Mouse (Mus musculus) liver, embryonic 12.5 days (tissue): ENCODE measurements around the gene Poldip2. TPM values are rescaled to one million over a fixed set of nuclear protein-coding genes. Genes with fewer than 3 reads are reported as not detected.

Experiments used
- ATAC-seq: fragments of 200-750 bp; cut with Nextera tagmentation; 2 replicates; pipeline ENCODE4 v1.8.0; 2017; ENCODE audit warnings: moderate number of reproducible peaks, mild to moderate bottlenecking, moderate library complexity
- H3K27ac ChIP-seq: fragments of 300-500 bp; sonication (generic); 2 replicates; pipeline ENCODE4 v1.5.1; 2016; ENCODE audit warnings: mild to moderate bottlenecking
- H3K27me3 ChIP-seq: fragments of 300-500 bp; sonication (generic); replicated peaks from 2 replicates; pipeline ENCODE4 v1.6.1; 2016; ENCODE audit warnings: mild to moderate bottlenecking, moderate library complexity
- H3K36me3 ChIP-seq: fragments of 300-500 bp; sonication (generic); 2 replicates; pipeline ENCODE4 v1.6.1; 2016; ENCODE audit warnings: mild to moderate bottlenecking, moderate library complexity
- H3K4me1 ChIP-seq: fragments of 300-500 bp; sonication (generic); 2 replicates; pipeline ENCODE4 v1.6.1; 2016
- H3K4me2 ChIP-seq: fragments of 300-500 bp; sonication (generic); 2 replicates; pipeline ENCODE4 v1.6.1; 2016; ENCODE audit warnings: mild to moderate bottlenecking, moderate library complexity
- H3K4me3 ChIP-seq: fragments of 300-500 bp; sonication (generic); 2 replicates; pipeline ENCODE4 v1.5.1; 2016; ENCODE audit warnings: mild to moderate bottlenecking, moderate library complexity
- H3K9ac ChIP-seq: fragments of 300-500 bp; sonication (generic); 2 replicates; pipeline ENCODE4 v1.6.1; 2016; ENCODE audit warnings: mild to moderate bottlenecking, moderate library complexity
- H3K9me3 ChIP-seq: fragments of 300-500 bp; sonication (generic); replicated peaks from 2 replicates; pipeline ENCODE4 v1.6.1; 2016; ENCODE audit warnings: mild to moderate bottlenecking, moderate library complexity
- WGBS: fragments of 180-500 bp; shearing (Covaris S2); methylation state at CpG from one replicate; pipeline ENCODE4 v1.1.7; 2016; ENCODE audit not compliant: insufficient replicate concordance; 5-methylcytosine and 5-hydroxymethylcytosine counted together
- polyA plus RNA-seq: library from polyadenylated mRNA; unstranded; fragments of >200 nt; fragmentation: Nextera tagmentation; extraction: Ambion mirVana; gene quantifications from 2 replicates; pipeline ENCODE4 v1.2.1, GENCODE M21; 2016

Gene Poldip2
- polyA plus RNA-seq, 1 experiment from 2014 or later: 96.7 TPM

DNA sequence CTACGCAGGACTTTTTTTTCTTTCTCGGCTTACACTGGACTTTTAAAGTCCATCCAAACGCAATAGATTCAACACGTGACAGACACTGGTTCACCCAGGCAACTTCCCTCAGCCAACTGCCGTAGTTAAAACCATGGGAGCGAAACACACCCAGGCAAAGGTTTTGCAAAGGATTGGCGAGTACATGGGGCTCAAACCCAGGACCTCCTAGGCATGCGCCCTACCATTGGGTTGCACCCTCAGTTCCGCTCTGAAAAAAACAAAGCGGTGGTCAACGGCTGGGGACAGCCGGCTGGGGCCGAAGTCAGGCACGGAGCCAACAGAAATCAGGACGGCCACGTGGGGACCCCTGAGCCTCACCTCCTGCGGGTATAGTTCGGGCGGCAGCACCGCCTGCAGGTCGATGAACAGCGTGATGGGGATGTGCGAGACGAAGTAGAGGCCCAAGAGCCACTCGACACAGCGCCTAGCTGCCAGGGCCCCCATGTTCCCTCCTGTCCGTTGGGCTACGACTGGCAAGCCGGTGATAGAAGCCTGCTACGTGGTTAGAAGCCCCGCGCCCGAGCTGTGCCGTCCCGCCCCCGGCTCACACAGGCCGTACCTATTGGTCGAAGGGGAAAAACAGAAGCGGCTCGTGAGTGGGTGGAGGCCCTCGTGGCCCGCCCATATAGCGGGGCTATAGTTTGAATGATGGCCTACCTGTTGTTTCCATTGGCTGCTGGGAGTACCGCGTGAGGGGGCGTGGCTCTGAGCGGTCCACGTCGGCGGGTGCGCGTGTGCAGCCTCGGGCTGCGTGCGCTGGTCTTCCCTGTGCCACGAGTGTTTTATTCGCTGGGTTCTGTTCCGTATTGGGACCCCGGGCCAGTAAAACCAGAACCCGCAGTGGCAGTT, 38.4 kb downstream of the Poldip2 start, which contains the start of gene Tmem97:
Gene Tmem97, minus strand, starts transcription at position 610 of the 891 bp plus-strand sequence.
- H3K4me1 ChIP-seq: peaks cover 53% of the 10 kb centered on the region
- ATAC-seq: peak; percentile 100
- peak within 1 kb of the TSS; percentile 84 for H3K9ac ChIP-seq
- H3K4me3 ChIP-seq: peak within 1 kb of the TSS; percentile 83
- H3K27me3 ChIP-seq: no peaks in the 10 kb centered on the region
- H3K36me3 ChIP-seq: peaks cover 14% of the 10 kb centered on the region
- H3K4me2 ChIP-seq: peak within 1 kb of the TSS; percentile 91
- H3K9me3 ChIP-seq: 0 out of 2 replicates have a peak, but pooled peaks cover 4% of the 10 kb centered on the region
- peak within 1 kb of the TSS; percentile 84 for H3K27ac ChIP-seq
- under 1% methylated on average over 60 of the region's 60 CpGs for WGBS

DNA sequence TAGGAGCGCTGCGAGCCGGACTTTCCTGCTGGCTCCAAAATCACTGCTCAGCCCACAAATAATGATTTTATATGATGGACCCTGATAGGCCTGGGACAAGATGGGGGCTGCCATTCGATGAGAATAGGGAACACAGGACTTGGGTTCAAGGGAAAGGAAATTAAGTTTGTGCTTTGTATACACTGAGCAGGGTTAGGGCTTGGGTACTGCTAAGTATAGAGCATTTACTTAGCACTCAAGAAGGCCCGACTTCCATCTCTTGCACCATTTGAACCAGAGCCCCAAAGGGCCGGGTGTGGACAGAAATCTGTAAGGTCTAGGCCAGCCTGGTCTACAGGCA, 39.0 kb downstream of the Poldip2 start:
- H3K9me3 ChIP-seq: 0 out of 2 replicates have a peak, but pooled peaks cover 4% of the 10 kb centered on the region
- peak overlapping the region; percentile 67 for H3K27ac ChIP-seq
- ATAC-seq: peak; percentile 7; the same call in 1 of the 2 replicates
- H3K36me3 ChIP-seq: peaks cover 8% of the 10 kb centered on the region; the same call in 1 of the 2 replicates
- peak overlapping the region; percentile 83 for H3K4me3 ChIP-seq
- no peaks in the 10 kb centered on the region for H3K27me3 ChIP-seq
- 25% methylated on average over 6 of the region's 6 CpGs for WGBS
- peak overlapping the region; percentile 91 for H3K4me2 ChIP-seq
- H3K9ac ChIP-seq: peak overlapping the region; percentile 65
- H3K4me1 ChIP-seq: peaks cover 53% of the 10 kb centered on the region

DNA sequence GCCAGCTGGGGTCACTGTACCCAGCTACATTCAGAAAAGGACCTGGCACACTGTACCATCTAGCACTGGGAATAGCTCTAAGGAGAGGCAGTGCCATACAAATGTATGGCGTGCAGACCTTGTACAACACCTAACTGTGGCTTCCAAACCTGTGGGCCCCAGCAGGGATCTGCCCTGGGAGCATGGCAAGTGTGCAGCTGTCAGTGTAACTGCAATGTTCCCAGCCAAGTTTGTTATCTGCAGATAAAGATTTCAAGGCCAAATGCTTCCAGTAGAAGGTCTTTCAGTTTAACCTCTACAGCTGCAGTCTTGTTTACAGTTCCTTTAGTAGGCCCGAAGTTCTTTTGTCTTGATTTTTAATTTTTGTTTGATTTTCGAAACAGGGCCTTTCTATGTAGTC, 43.6 kb downstream of the Poldip2 start:
- WGBS: 57% methylated on average over 3 of the region's 3 CpGs
- no peaks in the 10 kb centered on the region for H3K36me3 ChIP-seq
- no peak overlapping the region for H3K4me3 ChIP-seq
- peaks cover 23% of the 10 kb centered on the region for H3K4me1 ChIP-seq
- peak overlapping the region; percentile 48; the same call in 1 of the 2 replicates for H3K27ac ChIP-seq
- 0 out of 2 replicates have a peak, but pooled peaks cover 4% of the 10 kb centered on the region for H3K9me3 ChIP-seq
- no peaks in the 10 kb centered on the region for H3K27me3 ChIP-seq
- no peak overlapping the region for H3K4me2 ChIP-seq
- H3K9ac ChIP-seq: no peak overlapping the region
- ATAC-seq: no peak

DNA sequence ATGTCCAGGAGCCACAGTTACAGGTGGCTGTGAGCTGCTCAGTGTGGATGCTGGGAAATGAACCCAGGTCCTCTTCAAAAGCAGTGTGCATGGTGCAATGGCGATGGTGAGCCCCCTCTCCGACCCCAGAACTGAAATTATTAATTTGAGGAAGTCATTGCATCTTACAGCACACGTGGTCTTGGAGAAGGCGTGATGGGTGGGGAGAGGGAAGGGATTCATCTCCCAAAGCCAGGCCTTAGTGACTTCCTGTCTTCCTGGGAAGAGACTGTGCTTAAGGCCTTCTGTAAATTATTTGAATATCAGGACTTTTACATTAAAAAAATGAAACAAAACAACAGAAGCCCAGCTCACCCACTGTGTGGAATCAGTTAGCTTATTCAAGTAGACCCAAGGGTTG, 44.1 kb downstream of the Poldip2 start:
- H3K27ac ChIP-seq: no peak overlapping the region
- no peak overlapping the region for H3K9ac ChIP-seq
- H3K4me3 ChIP-seq: no peak overlapping the region
- 51% methylated on average over 4 of the region's 4 CpGs for WGBS
- no peak overlapping the region for H3K4me2 ChIP-seq
- H3K9me3 ChIP-seq: 0 out of 2 replicates have a peak, but pooled peaks cover 4% of the 10 kb centered on the region
- ATAC-seq: no peak
- H3K36me3 ChIP-seq: no peaks in the 10 kb centered on the region
- H3K4me1 ChIP-seq: peaks cover 20% of the 10 kb centered on the region
- H3K27me3 ChIP-seq: no peaks in the 10 kb centered on the region

DNA sequence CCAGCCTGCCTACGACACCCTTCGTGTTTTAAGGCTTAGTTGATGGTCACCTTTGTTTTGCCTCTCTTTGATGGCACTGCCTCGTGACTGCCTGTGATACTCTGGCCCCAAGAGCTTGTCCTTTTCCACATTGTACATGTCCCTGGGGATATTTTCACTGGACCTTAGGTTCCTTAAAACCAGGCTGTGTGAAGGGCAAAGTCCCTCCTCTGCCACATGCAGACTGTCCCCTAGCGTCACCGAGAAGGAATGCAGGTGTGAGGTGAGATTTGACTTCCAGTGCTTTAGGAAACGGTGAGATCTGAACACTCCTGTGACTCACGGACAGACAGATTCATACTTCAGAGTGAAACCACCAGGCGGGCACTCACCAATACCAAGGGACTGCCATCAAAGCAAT, 45.2 kb downstream of the Poldip2 start:
- Histone ChIP-seq H3K9ac (no peak overlapping the region), H3K27ac (no peak overlapping the region), H3K4me3 (no peak overlapping the region), H3K4me2 (no peak overlapping the region), H3K36me3 (no peaks in the 10 kb centered on the region), H3K9me3 (0 out of 2 replicates have a peak, but pooled peaks cover 4% of the 10 kb centered on the region), H3K27me3 (no peaks in the 10 kb centered on the region), H3K4me1 (peaks cover 15% of the 10 kb centered on the region)
- ATAC-seq: no peak
- WGBS: 56% methylated on average over 8 of the region's 8 CpGs

DNA sequence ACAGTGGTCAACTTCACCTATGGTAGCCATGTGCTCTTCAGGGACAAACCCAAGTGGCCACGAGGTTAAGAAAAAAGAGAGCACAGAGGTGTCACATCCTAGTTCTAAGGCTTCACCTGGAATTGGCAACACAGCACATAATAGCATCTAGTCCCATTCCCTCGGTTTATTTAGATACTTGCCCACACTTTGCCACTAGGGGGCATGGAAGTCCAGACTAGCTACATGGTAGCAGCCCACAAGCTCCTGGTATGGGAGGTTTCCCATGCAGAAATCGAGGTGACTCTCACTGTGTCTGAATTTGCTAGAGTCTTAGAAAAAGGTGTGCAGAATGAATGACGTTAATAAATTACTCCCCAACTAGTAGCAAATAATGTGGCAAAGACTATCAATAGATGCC, 48.5 kb downstream of the Poldip2 start:
- Histone ChIP-seq H3K36me3 (peaks cover 2% of the 10 kb centered on the region), H3K27me3 (no peaks in the 10 kb centered on the region), H3K4me2 (no peak overlapping the region), H3K4me3 (no peak overlapping the region), H3K9me3 (no peaks in the 10 kb centered on the region), H3K4me1 (peaks cover 10% of the 10 kb centered on the region), H3K9ac (no peak overlapping the region), H3K27ac (no peak overlapping the region)
- peak; percentile 27; the same call in 1 of the 2 replicates for ATAC-seq
- 9% methylated on average over 4 of the region's 4 CpGs for WGBS

DNA sequence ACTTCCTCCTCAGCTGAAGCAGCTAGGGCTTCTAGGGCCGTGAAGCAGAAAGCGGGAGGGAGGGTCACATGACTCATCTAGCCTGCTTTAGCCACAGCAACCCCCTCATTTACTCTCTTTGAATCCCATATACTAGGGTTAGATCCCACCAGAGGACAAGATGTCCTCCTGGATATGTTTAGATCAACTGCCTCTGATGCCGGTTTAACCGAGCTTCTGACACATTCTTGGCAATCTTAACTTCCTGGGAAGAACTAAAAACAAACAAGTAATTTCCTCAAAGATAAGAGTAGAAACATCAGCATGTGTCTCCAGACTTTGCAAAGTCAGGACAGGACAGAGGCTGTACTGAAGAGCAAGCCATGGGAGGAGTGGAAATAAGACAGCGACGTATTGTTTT, 54.8 kb downstream of the Poldip2 start:
- Histone ChIP-seq H3K4me1 (peaks cover 20% of the 10 kb centered on the region; the same call in 1 of the 2 replicates), H3K27me3 (no peaks in the 10 kb centered on the region), H3K4me2 (no peak overlapping the region), H3K9me3 (no peaks in the 10 kb centered on the region), H3K27ac (no peak overlapping the region; the same call in 1 of the 2 replicates), H3K4me3 (no peak overlapping the region), H3K36me3 (peaks cover 20% of the 10 kb centered on the region), H3K9ac (no peak overlapping the region)
- ATAC-seq: no peak
- 35% methylated on average over 6 of the region's 6 CpGs for WGBS

DNA sequence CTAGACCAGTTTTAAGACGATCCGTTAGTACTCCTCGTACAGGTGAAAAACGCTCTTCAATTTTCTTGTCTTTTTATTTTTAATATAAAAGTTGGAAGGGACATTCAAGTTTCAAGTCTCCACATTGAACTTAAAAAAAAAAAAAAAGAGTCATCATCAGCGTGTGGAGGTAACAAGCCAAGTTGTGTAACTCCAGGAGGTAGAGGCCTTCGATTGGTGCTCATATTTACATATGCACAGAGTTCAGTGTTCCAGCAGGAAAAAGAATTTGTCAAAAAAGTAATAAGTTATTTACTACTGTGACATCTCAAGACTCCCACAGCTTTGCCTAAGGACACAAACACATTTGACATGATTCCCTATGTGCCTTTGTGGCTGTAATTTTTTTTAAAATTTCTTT, 55.6 kb downstream of the Poldip2 start:
- peaks cover 20% of the 10 kb centered on the region; the same call in 1 of the 2 replicates for H3K4me1 ChIP-seq
- H3K27me3 ChIP-seq: no peaks in the 10 kb centered on the region
- WGBS: 80% methylated on average over 6 of the region's 6 CpGs
- peaks cover 29% of the 10 kb centered on the region for H3K36me3 ChIP-seq
- H3K4me2 ChIP-seq: no peak overlapping the region
- no peak for ATAC-seq
- no peak overlapping the region for H3K9ac ChIP-seq
- no peak overlapping the region for H3K4me3 ChIP-seq
- H3K9me3 ChIP-seq: no peaks in the 10 kb centered on the region
- no peak overlapping the region for H3K27ac ChIP-seq

DNA sequence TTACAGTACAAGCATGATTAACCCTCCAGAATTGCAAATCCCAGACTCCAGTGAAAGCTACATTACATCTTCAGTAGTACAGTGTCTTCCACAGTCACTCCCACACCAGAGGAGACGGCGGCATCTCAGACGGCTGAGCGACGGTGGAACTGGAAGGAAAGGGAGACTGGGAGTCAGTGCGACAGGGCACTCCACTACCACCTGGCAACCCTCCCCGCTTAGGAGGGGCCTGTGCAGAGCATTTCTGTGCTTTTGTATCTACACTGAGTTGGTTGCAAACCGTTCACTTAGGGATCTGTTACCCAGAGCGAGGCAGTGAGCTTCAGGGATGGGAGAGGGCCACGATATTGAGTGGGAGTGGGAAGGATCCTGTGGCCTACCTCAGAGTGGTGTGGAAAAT, 56.8 kb downstream of the Poldip2 start:
- no peak overlapping the region for H3K27ac ChIP-seq
- no peak overlapping the region for H3K4me3 ChIP-seq
- WGBS: 87% methylated on average over 10 of the region's 10 CpGs
- no peak for ATAC-seq
- no peaks in the 10 kb centered on the region for H3K9me3 ChIP-seq
- H3K36me3 ChIP-seq: peaks cover 35% of the 10 kb centered on the region
- H3K9ac ChIP-seq: no peak overlapping the region
- H3K4me2 ChIP-seq: no peak overlapping the region
- no peaks in the 10 kb centered on the region for H3K27me3 ChIP-seq
- peaks cover 20% of the 10 kb centered on the region; the same call in 1 of the 2 replicates for H3K4me1 ChIP-seq

DNA sequence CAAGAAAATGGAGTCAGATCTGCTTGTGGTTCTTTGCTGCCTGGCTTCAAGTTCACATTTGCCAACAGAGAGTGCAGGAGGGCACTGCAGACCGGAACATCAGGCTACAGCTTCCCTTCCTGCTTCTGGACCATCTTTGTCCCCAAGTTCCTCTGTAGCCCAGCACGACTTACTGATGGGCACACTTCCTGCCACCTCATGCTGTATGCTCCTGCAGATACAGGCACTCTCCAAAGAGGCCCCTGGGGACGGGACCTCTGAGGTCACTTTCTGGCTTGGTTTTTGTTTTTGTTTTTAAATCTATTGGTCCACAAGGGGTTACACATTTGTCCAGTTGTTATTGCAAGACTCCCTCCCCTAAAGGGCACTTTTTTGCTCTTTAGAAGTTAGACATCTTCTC, 57.8 kb downstream of the Poldip2 start:
- Histone ChIP-seq H3K4me2 (no peak overlapping the region), H3K9me3 (no peaks in the 10 kb centered on the region), H3K27me3 (no peaks in the 10 kb centered on the region), H3K36me3 (peaks cover 40% of the 10 kb centered on the region), H3K27ac (peak overlapping the region; percentile 64), H3K9ac (no peak overlapping the region), H3K4me3 (no peak overlapping the region), H3K4me1 (peaks cover 23% of the 10 kb centered on the region; the same call in 1 of the 2 replicates)
- ATAC-seq: no peak
- 30% methylated on average over 3 of the region's 3 CpGs for WGBS

DNA sequence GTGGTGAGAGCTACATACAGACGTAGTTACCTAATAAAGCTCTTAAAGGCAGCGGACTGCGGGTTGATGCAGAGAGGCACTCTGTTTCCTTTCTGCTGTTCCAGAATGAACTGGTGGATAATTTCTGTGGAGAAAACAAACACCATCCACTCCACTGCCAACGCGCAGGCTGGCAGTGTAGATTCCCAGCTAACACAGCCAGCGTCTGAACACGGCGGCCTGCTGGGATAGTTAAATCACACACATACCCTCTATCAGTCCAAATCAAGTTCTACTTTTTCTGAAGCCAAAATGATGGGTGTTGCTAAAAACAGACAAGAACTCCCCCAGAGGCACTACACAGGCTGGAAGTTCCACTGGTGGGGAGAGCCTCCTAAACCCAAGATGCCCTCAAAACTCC, 59.4 kb downstream of the Poldip2 start:
- no peak for ATAC-seq
- WGBS: 87% methylated on average over 8 of the region's 8 CpGs

DNA sequence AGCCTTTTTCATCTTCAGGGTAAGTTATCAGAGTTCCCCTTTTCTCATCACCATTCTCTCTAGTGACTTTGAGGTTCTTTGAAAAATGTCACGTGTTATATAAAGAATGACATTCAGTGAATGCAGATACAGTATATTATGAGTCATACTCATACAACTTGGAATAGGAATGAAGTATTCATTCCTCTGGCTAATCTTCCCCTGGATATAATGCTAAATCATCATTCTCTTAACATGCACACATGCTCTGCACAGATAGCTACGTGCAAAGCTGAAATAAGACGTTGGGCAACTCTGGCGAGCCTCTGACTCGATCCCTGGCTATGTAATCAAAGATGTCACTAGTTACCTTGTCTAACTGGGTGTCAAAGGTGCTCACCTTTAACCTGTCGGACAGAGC, 59.9 kb downstream of the Poldip2 start:
- Histone ChIP-seq H3K9ac (no peak overlapping the region), H3K4me2 (no peak overlapping the region), H3K27me3 (no peaks in the 10 kb centered on the region), H3K36me3 (peaks cover 38% of the 10 kb centered on the region), H3K27ac (no peak overlapping the region), H3K4me3 (no peak overlapping the region), H3K4me1 (peaks cover 16% of the 10 kb centered on the region; the same call in 1 of the 2 replicates), H3K9me3 (no peaks in the 10 kb centered on the region)
- no peak for ATAC-seq
- 57% methylated on average over 6 of the region's 6 CpGs for WGBS

More for the DNA sequence above, 59.4 kb downstream of the Poldip2 start:
- H3K27me3 ChIP-seq: no peaks in the 10 kb centered on the region
- H3K4me1 ChIP-seq: peaks cover 21% of the 10 kb centered on the region; the same call in 1 of the 2 replicates
- H3K4me2 ChIP-seq: no peak overlapping the region
- peaks cover 37% of the 10 kb centered on the region for H3K36me3 ChIP-seq
- no peaks in the 10 kb centered on the region for H3K9me3 ChIP-seq
- no peak overlapping the region for H3K4me3 ChIP-seq
- H3K9ac ChIP-seq: no peak overlapping the region
- no peak overlapping the region for H3K27ac ChIP-seq
